Mouse (Mus musculus) T-cell, adult 2 months (primary cell): ENCODE data around the gene Dpm3.

ENCODE experiments used
- DNase-seq: peaks from one replicate; pipeline ENCODE4 v3.0.0; 2022; ENCODE audit warnings: low spot score

Dpm3 gene

GRCm38 (mm10) chr3:89294195-89294594, 35.0 kb downstream of the Dpm3 start:
- no peak for DNase-seq

GRCm38 (mm10) chr3:89295685-89296230, 36.6 kb downstream of the Dpm3 start:
- DNase-seq = no peak

- DNase-seq = no peak
These were observed 37.7 kb downstream of the Dpm3 start for GRCm38 (mm10) chr3:89296761-89297396.

- no peak for DNase-seq
These were observed 39.8 kb downstream of the Dpm3 start for GRCm38 (mm10) chr3:89298908-89299307.

GRCm38 (mm10) chr3:89299499-89299898, 40.3 kb downstream of the Dpm3 start:
- peak; percentile 46 for DNase-seq

- no peak for DNase-seq
These were observed 40.9 kb downstream of the Dpm3 start for GRCm38 (mm10) chr3:89300071-89300470.

- DNase-seq = no peak
These were observed 41.4 kb downstream of the Dpm3 start for GRCm38 (mm10) chr3:89300514-89300913.

GRCm38 (mm10) chr3:89304440-89304839, 45.3 kb downstream of the Dpm3 start:
- DNase-seq = no peak

GRCm38 (mm10) chr3:89305105-89305504, 45.9 kb downstream of the Dpm3 start:
- no peak for DNase-seq

- DNase-seq = no peak
These were observed 46.6 kb downstream of the Dpm3 start for GRCm38 (mm10) chr3:89305551-89306325.

GRCm38 (mm10) chr3:89308089-89308488, 48.9 kb downstream of the Dpm3 start:
- peak; percentile 57 for DNase-seq

GRCm38 (mm10) chr3:89314340-89314739, 55.2 kb downstream of the Dpm3 start:
- no peak for DNase-seq

- DNase-seq = no peak
These were observed 55.6 kb downstream of the Dpm3 start for GRCm38 (mm10) chr3:89314791-89315190.

GRCm38 (mm10) chr3:89315195-89315929, 56.2 kb downstream of the Dpm3 start:
- peak; percentile 52 for DNase-seq

GRCm38 (mm10) chr3:89315930-89316831, 57.0 kb downstream of the Dpm3 start:
- DNase-seq = peak; percentile 36
